Mouse (Mus musculus) embryonic facial prominence, embryonic 15.5 days (tissue): ENCODE results near the gene D6Ertd527e. TPM values are rescaled to one million over a fixed set of nuclear protein-coding genes. Genes with fewer than 3 reads are reported as not detected.

Experiments used
- ATAC-seq: fragments of 200-750 bp; cut with Nextera tagmentation; 2 replicates; pipeline ENCODE4 v1.8.0; 2017; ENCODE audit warnings: low read depth, moderate TSS enrichment; ENCODE audit not compliant: insufficient number of reproducible peaks, low FRiP score, low TSS enrichment
- H3K27ac ChIP-seq: fragments of 300-500 bp; sonication (generic); replicated peaks from 2 replicates; pipeline ENCODE4 v1.5.1; 2015; ENCODE audit warnings: mild to moderate bottlenecking, inconsistent platforms
- H3K27me3 ChIP-seq: fragments of 300-500 bp; sonication (generic); 2 replicates; pipeline ENCODE4 v1.6.1; 2015; ENCODE audit warnings: inconsistent platforms
- H3K36me3 ChIP-seq: fragments of 300-500 bp; sonication (generic); 2 replicates; pipeline ENCODE4 v1.6.1; 2015; ENCODE audit warnings: mild to moderate bottlenecking, inconsistent platforms
- H3K4me1 ChIP-seq: fragments of 300-500 bp; sonication (generic); 2 replicates; pipeline ENCODE4 v1.6.1; 2015; ENCODE audit warnings: inconsistent platforms
- H3K4me2 ChIP-seq: fragments of 300-500 bp; sonication (generic); replicated peaks from 2 replicates; pipeline ENCODE4 v1.6.1; 2015; ENCODE audit warnings: mild to moderate bottlenecking, inconsistent platforms
- H3K4me3 ChIP-seq: fragments of 300-500 bp; sonication (generic); replicated peaks from 2 replicates; pipeline ENCODE4 v1.5.1; 2015; ENCODE audit warnings: mild to moderate bottlenecking, inconsistent platforms
- H3K9ac ChIP-seq: fragments of 300-500 bp; sonication (generic); 2 replicates; pipeline ENCODE4 v1.6.1; 2015; ENCODE audit warnings: inconsistent platforms
- H3K9me3 ChIP-seq: fragments of 300-500 bp; sonication (generic); replicated peaks from 2 replicates; pipeline ENCODE4 v1.6.1; 2016; ENCODE audit warnings: inconsistent platforms
- WGBS: fragments of 180-500 bp; shearing (Covaris S2); methylation state at CpG from one replicate; pipeline ENCODE4 v1.1.7; 2015; 5-methylcytosine and 5-hydroxymethylcytosine counted together
- polyA plus RNA-seq: library from polyadenylated mRNA; unstranded; fragments of >200 nt; fragmentation: Nextera tagmentation; extraction: Ambion mirVana; gene quantifications from 2 replicates; pipeline ENCODE4 v1.2.1, GENCODE M21; 2015

D6Ertd527e gene
- polyA plus RNA-seq, 1 experiment from 2014 or later: 0.28 TPM

DNA sequence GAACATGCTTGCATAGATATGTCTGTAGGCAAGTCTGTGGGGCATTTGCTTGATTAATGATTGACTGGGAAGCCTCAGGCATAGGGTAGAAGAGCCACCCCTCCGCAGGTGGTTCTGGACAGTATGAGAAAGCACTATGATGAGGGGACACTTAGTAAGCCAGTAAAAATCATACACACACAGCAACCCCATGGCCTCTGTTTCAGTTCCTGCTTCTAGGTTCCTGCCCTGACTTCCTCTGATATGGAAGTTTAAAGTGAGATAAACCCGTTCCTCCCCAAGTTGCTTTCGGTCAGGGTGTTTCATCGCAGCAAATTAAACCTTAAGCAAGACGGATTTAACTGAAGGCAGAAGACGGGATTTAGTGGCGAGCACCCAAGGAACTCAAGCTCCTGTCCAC, 26.1 kb downstream of the D6Ertd527e start:
- 93% methylated on average over 7 of the region's 7 CpGs for WGBS
- no peaks in the 10 kb centered on the region for H3K9me3 ChIP-seq
- no peak overlapping the region for H3K4me3 ChIP-seq
- H3K27ac ChIP-seq: no peak overlapping the region
- peaks cover 17% of the 10 kb centered on the region for H3K4me1 ChIP-seq
- ATAC-seq: no peak
- H3K4me2 ChIP-seq: no peak overlapping the region
- H3K27me3 ChIP-seq: no peaks in the 10 kb centered on the region
- no peak overlapping the region for H3K9ac ChIP-seq
- peaks cover 18% of the 10 kb centered on the region for H3K36me3 ChIP-seq

- Histone ChIP-seq H3K27me3 (no peaks in the 10 kb centered on the region), H3K9me3 (no peaks in the 10 kb centered on the region), H3K4me3 (no peak overlapping the region), H3K36me3 (peaks cover 22% of the 10 kb centered on the region), H3K4me1 (peaks cover 17% of the 10 kb centered on the region), H3K4me2 (no peak overlapping the region), H3K9ac (no peak overlapping the region), H3K27ac (no peak overlapping the region)
- WGBS: 65% methylated on average over 1 of the region's 1 CpGs
- ATAC-seq: no peak
These were observed 26.5 kb downstream of the D6Ertd527e start for GRCm38 (mm10) chr6:87131078-87131477.

GRCm38 (mm10) chr6:87133520-87133919, 29.0 kb downstream of the D6Ertd527e start:
- 91% methylated on average over 3 of the region's 3 CpGs for WGBS
- peaks cover 39% of the 10 kb centered on the region for H3K36me3 ChIP-seq
- no peak for ATAC-seq

DNA sequence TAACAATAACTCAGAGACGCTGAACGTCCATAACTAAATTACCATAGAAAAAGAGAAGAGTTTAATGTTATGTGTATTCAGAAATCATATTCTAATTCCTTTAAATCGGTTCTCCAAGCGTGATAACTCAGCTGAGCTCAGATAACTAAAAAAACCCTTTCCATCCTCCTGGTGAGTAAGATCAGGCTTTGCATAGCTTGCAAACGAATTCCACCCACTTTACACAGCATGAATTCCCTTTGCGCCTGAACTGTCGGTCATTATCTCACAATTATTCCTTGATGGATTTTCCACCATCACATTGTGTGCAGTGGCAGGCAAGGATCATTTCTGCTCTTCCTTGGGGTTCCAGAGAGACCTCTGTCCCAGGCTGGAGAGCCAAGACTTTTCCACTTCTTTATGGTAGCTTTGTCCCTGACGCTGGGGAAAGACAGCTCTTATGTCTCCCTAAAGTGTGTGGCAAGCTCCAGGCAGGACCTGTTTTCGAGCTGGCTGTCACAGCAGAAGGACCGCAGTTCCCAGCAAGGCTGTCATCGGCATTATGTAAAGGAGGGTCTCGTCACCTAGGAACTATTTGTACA, 29.5 kb downstream of the D6Ertd527e start:
- WGBS: 79% methylated on average over 12 of the region's 12 CpGs

More at GRCm38 (mm10) chr6:87133520-87133919, 29.0 kb downstream of the D6Ertd527e start:
- 0 out of 2 replicates have a peak, but pooled peaks cover 10% of the 10 kb centered on the region for H3K4me1 ChIP-seq
- H3K9me3 ChIP-seq: no peaks in the 10 kb centered on the region
- H3K4me2 ChIP-seq: no peak overlapping the region
- no peak overlapping the region for H3K9ac ChIP-seq
- H3K27me3 ChIP-seq: no peaks in the 10 kb centered on the region
- H3K27ac ChIP-seq: no peak overlapping the region
- no peak overlapping the region for H3K4me3 ChIP-seq

GRCm38 (mm10) chr6:87138479-87138878, 33.9 kb downstream of the D6Ertd527e start:
- Histone ChIP-seq H3K27ac (no peak overlapping the region), H3K4me1 (peaks cover 30% of the 10 kb centered on the region), H3K9me3 (no peaks in the 10 kb centered on the region), H3K36me3 (peaks cover 39% of the 10 kb centered on the region), H3K4me2 (no peak overlapping the region), H3K9ac (no peak overlapping the region), H3K27me3 (no peaks in the 10 kb centered on the region), H3K4me3 (no peak overlapping the region)
- no peak for ATAC-seq
- 86% methylated on average over 5 of the region's 5 CpGs for WGBS

More for the DNA sequence above, 29.5 kb downstream of the D6Ertd527e start:
- H3K9ac ChIP-seq: no peak overlapping the region
- H3K36me3 ChIP-seq: peaks cover 39% of the 10 kb centered on the region
- 0 out of 2 replicates have a peak, but pooled peaks cover 10% of the 10 kb centered on the region for H3K4me1 ChIP-seq
- H3K9me3 ChIP-seq: no peaks in the 10 kb centered on the region
- H3K27ac ChIP-seq: no peak overlapping the region
- no peak for ATAC-seq
- H3K4me3 ChIP-seq: no peak overlapping the region
- no peaks in the 10 kb centered on the region for H3K27me3 ChIP-seq
- H3K4me2 ChIP-seq: no peak overlapping the region

GRCm38 (mm10) chr6:87139796-87140553, 35.4 kb downstream of the D6Ertd527e start:
- ATAC-seq: no peak
- H3K27ac ChIP-seq: peak overlapping the region; percentile 17; the same call in 1 of the 2 replicates
- H3K4me2 ChIP-seq: no peak overlapping the region
- no peak overlapping the region for H3K4me3 ChIP-seq
- peaks cover 34% of the 10 kb centered on the region for H3K4me1 ChIP-seq
- H3K27me3 ChIP-seq: no peaks in the 10 kb centered on the region
- 63% methylated on average over 12 of the region's 12 CpGs for WGBS
- H3K36me3 ChIP-seq: peaks cover 28% of the 10 kb centered on the region
- H3K9ac ChIP-seq: no peak overlapping the region
- H3K9me3 ChIP-seq: no peaks in the 10 kb centered on the region

- peak; percentile 56; the same call in 1 of the 2 replicates for ATAC-seq
- 46% methylated on average over 5 of the region's 5 CpGs for WGBS
- H3K27me3 ChIP-seq: no peaks in the 10 kb centered on the region
- no peaks in the 10 kb centered on the region for H3K9me3 ChIP-seq
- H3K4me1 ChIP-seq: peaks cover 34% of the 10 kb centered on the region
- no peak overlapping the region for H3K4me3 ChIP-seq
- H3K36me3 ChIP-seq: peaks cover 5% of the 10 kb centered on the region
- H3K9ac ChIP-seq: no peak overlapping the region
- no peak overlapping the region for H3K4me2 ChIP-seq
- peak overlapping the region; percentile 71 for H3K27ac ChIP-seq
These were observed 37.7 kb downstream of the D6Ertd527e start for GRCm38 (mm10) chr6:87142239-87142638.

DNA sequence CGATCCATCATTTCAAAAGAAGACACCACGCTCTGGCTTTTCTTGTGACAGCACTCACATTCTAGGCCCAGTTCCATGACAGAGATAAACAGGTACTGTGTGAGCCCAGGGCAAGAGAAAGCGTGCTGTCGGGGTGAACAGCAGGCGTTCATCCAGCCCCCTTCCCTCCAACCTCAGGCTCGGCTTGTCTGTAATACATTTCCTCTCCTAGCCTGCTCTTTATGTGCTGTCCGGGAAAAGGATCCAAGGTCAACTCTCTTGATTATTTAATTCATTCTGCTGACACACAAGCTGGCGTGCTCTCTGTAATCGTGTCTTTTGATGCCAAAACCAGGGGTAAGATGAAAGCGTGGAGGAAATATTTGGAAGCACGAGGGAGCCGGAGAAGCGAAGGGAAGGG, 39.0 kb downstream of the D6Ertd527e start:
- Histone ChIP-seq H3K27me3 (no peaks in the 10 kb centered on the region), H3K36me3 (no peaks in the 10 kb centered on the region), H3K4me3 (no peak overlapping the region), H3K4me2 (no peak overlapping the region), H3K4me1 (peaks cover 31% of the 10 kb centered on the region), H3K9me3 (no peaks in the 10 kb centered on the region), H3K9ac (no peak overlapping the region), H3K27ac (0 out of 2 replicates have a peak overlapping the region, but pooled peaks have one; percentile 71)
- no peak for ATAC-seq
- WGBS: 59% methylated on average over 13 of the region's 13 CpGs

- ATAC-seq: no peak
These were observed 43.4 kb downstream of the D6Ertd527e start for GRCm38 (mm10) chr6:87147921-87148320.

DNA sequence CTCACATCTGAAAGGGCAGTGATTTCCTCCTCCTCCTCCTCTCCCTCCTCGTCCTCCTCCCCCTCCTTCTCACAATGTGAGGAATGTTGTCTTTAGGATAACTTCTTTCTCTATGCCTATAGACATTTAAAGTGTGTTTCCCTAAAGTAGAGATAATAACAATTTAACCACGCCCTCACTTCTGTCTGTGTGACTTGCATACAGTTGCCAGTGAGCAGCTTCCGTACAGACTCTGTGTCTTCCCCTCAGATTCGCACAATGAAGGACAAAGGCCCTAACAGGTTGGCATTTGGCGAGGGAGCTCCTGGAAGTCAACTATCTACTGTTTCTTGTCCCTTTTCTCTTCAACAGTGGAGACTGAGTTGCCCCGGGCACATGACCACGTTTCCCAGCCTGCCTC, 45.9 kb downstream of the D6Ertd527e start:
- H3K4me1 ChIP-seq: peaks cover 48% of the 10 kb centered on the region

More at GRCm38 (mm10) chr6:87147921-87148320, 43.4 kb downstream of the D6Ertd527e start:
- Histone ChIP-seq H3K4me3 (no peak overlapping the region), H3K27ac (no peak overlapping the region), H3K9ac (no peak overlapping the region), H3K9me3 (no peaks in the 10 kb centered on the region), H3K27me3 (no peaks in the 10 kb centered on the region), H3K36me3 (no peaks in the 10 kb centered on the region), H3K4me2 (no peak overlapping the region), H3K4me1 (peaks cover 39% of the 10 kb centered on the region)
- WGBS: 68% methylated on average over 3 of the region's 3 CpGs

GRCm38 (mm10) chr6:87151427-87151826, 46.9 kb downstream of the D6Ertd527e start:
- Histone ChIP-seq H3K27me3 (no peaks in the 10 kb centered on the region), H3K9me3 (no peaks in the 10 kb centered on the region), H3K9ac (no peak overlapping the region), H3K4me2 (no peak overlapping the region), H3K27ac (peak overlapping the region; percentile 71), H3K36me3 (no peaks in the 10 kb centered on the region; the same call in 1 of the 2 replicates), H3K4me3 (no peak overlapping the region), H3K4me1 (peaks cover 48% of the 10 kb centered on the region)
- ATAC-seq: peak; percentile 48; the same call in 1 of the 2 replicates
- 38% methylated on average over 8 of the region's 8 CpGs for WGBS

More for the DNA sequence above, 45.9 kb downstream of the D6Ertd527e start:
- no peaks in the 10 kb centered on the region for H3K9me3 ChIP-seq
- peak overlapping the region; percentile 71 for H3K27ac ChIP-seq
- no peaks in the 10 kb centered on the region; the same call in 1 of the 2 replicates for H3K36me3 ChIP-seq
- H3K4me2 ChIP-seq: no peak overlapping the region
- 76% methylated on average over 7 of the region's 7 CpGs for WGBS
- no peak for ATAC-seq
- H3K27me3 ChIP-seq: no peaks in the 10 kb centered on the region
- no peak overlapping the region for H3K9ac ChIP-seq
- no peak overlapping the region for H3K4me3 ChIP-seq
